Comparison of ENCODE assay signal across 7 mouse cellular contexts in genomic region chr2:170221994-170222535, GRCm38 (mm10).
DNase-seq lines count a peak whose midpoint lies in the region; ATAC-seq and TF ChIP-seq lines count a peak whose summit lies in the region.

No protein-coding gene starts in this region.

- in situ Hi-C loops in CH12.LX (cut with MboI; ENCODE audit: low pct_ligation_motif_present, low pct_unique_long_range_greater_than_20kb, low sequenced_read_pairs) = no loop called here

- no peak for TF ChIP-seq EP300 in CH12.LX (IDR thresholded peaks at IDR 0.05; ENCODE audit: low read length)
- TF ChIP-seq EP300 in liver, embryonic 14.5 days (IDR thresholded peaks at IDR 0.05; ENCODE audit: low read depth) = no peak

- H3K4me1 ChIP-seq in CH12.LX (ENCODE audit: control insufficient read depth in 1 of 2, insufficient read depth in 2 of 2) = peaks cover 11 to 30% of the 10 kb centered on the region in 2 experiments
- H3K4me1 ChIP-seq in forebrain, postnatal 0 days (ENCODE audit: insufficient read depth) = peaks cover 26% of the 10 kb centered on the region
- peaks cover 26 to 37% of the 10 kb centered on the region in 2 experiments for H3K4me1 ChIP-seq in liver, embryonic 14.5 days (replicated peaks; ENCODE audit: control insufficient read depth in 2 of 2, insufficient read depth in 2 of 2, low read length in 1 of 2)

- intact Hi-C loops in gastrocnemius, postnatal 14 days (cut with DNase I; ENCODE audit: low total_unique reads) = loop anchor here (10.0 kb wide), 1 partner anchor 93 kb away; no protein-coding TSS in a partner anchor

- TF ChIP-seq POLR2A in CH12.LX (IDR thresholded peaks at IDR 0.05; ENCODE audit: low read depth, low read length) = no peak

- no peak for TF ChIP-seq CTCF in CH12.LX (conservative IDR thresholded peaks at IDR 0.05 in 1 of 2, IDR thresholded peaks at IDR 0.05 in 1 of 2; ENCODE audit: low read depth in 2 of 2, low read length in 2 of 2)
- TF ChIP-seq CTCF in forebrain, postnatal 0 days (IDR thresholded peaks at IDR 0.05; ENCODE audit: low read depth) = no peak
- no peak for TF ChIP-seq CTCF in liver, embryonic 14.5 days (IDR thresholded peaks at IDR 0.05; ENCODE audit: low read depth)

- H3K27me3 ChIP-seq in CH12.LX (replicated peaks) = no peaks in the 10 kb centered on the region
- H3K27me3 ChIP-seq in forebrain, postnatal 0 days (ENCODE audit: insufficient read depth, low read length) = no peaks in the 10 kb centered on the region
- H3K27me3 ChIP-seq in liver, embryonic 14.5 days (ENCODE audit: control insufficient read depth, insufficient read depth, low read length) = no peaks in the 10 kb centered on the region

- 14% methylated on average over 13 of the region's 13 CpGs for WGBS in forebrain, postnatal 0 days
- 20% methylated on average over 13 of the region's 13 CpGs for WGBS in liver, embryonic 14.5 days (ENCODE audit: insufficient replicate concordance)

- peak overlapping the region; percentile 34; the same call in 1 of the 2 replicates for H3K4me2 ChIP-seq in CH12.LX (ENCODE audit: insufficient read depth, low read depth, poor library complexity, severe bottlenecking)
- no peak overlapping the region for H3K4me2 ChIP-seq in forebrain, postnatal 0 days (ENCODE audit: low read depth)
- peak overlapping the region; percentile 76 for H3K4me2 ChIP-seq in liver, embryonic 14.5 days (ENCODE audit: low read depth)

- H3K36me3 ChIP-seq in CH12.LX (replicated peaks in 1 of 2; ENCODE audit: control insufficient read depth in 1 of 2, insufficient read depth in 1 of 2, low read length in 1 of 2) = no peaks in the 10 kb centered on the region
- H3K36me3 ChIP-seq in forebrain, postnatal 0 days (ENCODE audit: insufficient read depth) = no peaks in the 10 kb centered on the region
- no peaks in the 10 kb centered on the region for H3K36me3 ChIP-seq in liver, embryonic 14.5 days (replicated peaks; ENCODE audit: control insufficient read depth, insufficient read depth, low read depth)

- H3K27ac ChIP-seq in CH12.LX (ENCODE audit: insufficient read depth, low read depth) = no peak overlapping the region
- H3K27ac ChIP-seq in forebrain, postnatal 0 days (ENCODE audit: low read depth, low read length) = 0 out of 2 replicates have a peak overlapping the region, but pooled peaks have one; percentile 10
- H3K27ac ChIP-seq in liver, embryonic 14.5 days = no peak overlapping the region

- H3K79me2 ChIP-seq in CH12.LX (replicated peaks; ENCODE audit: control insufficient read depth, extremely low read depth, insufficient read depth, poor library complexity, severe bottlenecking) = no peaks in the 10 kb centered on the region

- dilution Hi-C loops in CH12.LX (cut with MboI; ENCODE audit: extremely low pct_ligation_motif_present, extremely low pct_unique_long_range_greater_than_20kb, low sequenced_read_pairs) = no loop called here

- no peak overlapping the region for H3K4me3 ChIP-seq in CH12.LX (replicated peaks in 1 of 3; ENCODE audit: low read depth in 2 of 3, low read length in 2 of 3, poor library complexity in 1 of 3)
- H3K4me3 ChIP-seq in forebrain, postnatal 0 days (ENCODE audit: low read depth, low read length) = no peak overlapping the region
- no peak overlapping the region; a peak in 1 of 4 replicates for H3K4me3 ChIP-seq in liver, embryonic 14.5 days (ENCODE audit: insufficient read depth in 1 of 2, low read depth in 2 of 2, low read length in 2 of 2)

- ATAC-seq in forebrain, postnatal 0 days = no peak
- no peak for ATAC-seq in liver, embryonic 14.5 days (ENCODE audit: insufficient read depth)

- no peak for TF ChIP-seq RAD21 in CH12.LX (IDR thresholded peaks at IDR 0.05; ENCODE audit: low read depth, low read length)

- H3K9me3 ChIP-seq in CH12.LX (replicated peaks; ENCODE audit: low read length) = no peaks in the 10 kb centered on the region
- no peaks in the 10 kb centered on the region for H3K9me3 ChIP-seq in forebrain, postnatal 0 days (ENCODE audit: low read length)
- no peaks in the 10 kb centered on the region for H3K9me3 ChIP-seq in liver, embryonic 14.5 days (ENCODE audit: control insufficient read depth, low read length)

- peak; percentile 65 for DNase-seq in CD4-positive, CD25-positive, alpha-beta regulatory T cell, adult 2 months (ENCODE audit: low read depth, low spot score)
- DNase-seq in CH12.LX (ENCODE audit: extremely low read depth) = no peak
- DNase-seq in forebrain, postnatal 0 days = no peak
- no peak for DNase-seq in liver, embryonic 14.5 days (ENCODE audit: low read depth in 3 of 3, low spot score in 3 of 3)
- no peak for DNase-seq in cerebellum, postnatal 10 days
- no peak for DNase-seq in gastrocnemius, postnatal 14 days
- no peak for DNase-seq in layer of hippocampus, postnatal 14 days (ENCODE audit: low spot score in 2 of 2)

- H3K9ac ChIP-seq in CH12.LX (ENCODE audit: insufficient read depth, low read depth) = no peak overlapping the region
- 0 out of 2 replicates have a peak overlapping the region, but pooled peaks have one; percentile 14 for H3K9ac ChIP-seq in forebrain, postnatal 0 days
- H3K9ac ChIP-seq in liver, embryonic 14.5 days (replicated peaks) = 0 out of 2 replicates have a peak overlapping the region, but pooled peaks have one; percentile 6

TF ChIP-seq in CH12.LX, 34 proteins besides CTCF, POLR2A, EP300 and RAD21:
- TF ChIP-seq MAFK (IDR thresholded peaks at IDR 0.05; ENCODE audit: insufficient replicate concordance, low read length) = no peak
- TF ChIP-seq MEF2A (IDR thresholded peaks at IDR 0.05; ENCODE audit: borderline replicate concordance, low read depth, low read length) = no peak
- no peak for TF ChIP-seq KAT2A (IDR thresholded peaks at IDR 0.05; ENCODE audit: insufficient replicate concordance, low read length)
- no peak for TF ChIP-seq PAX5 (IDR thresholded peaks at IDR 0.05; ENCODE audit: low read length)
- no peak for TF ChIP-seq USF1 (IDR thresholded peaks at IDR 0.05; ENCODE audit: low read depth, low read length)
- no peak for TF ChIP-seq SMC3 (IDR thresholded peaks at IDR 0.05; ENCODE audit: low read depth, low read length)
- TF ChIP-seq TBP (conservative IDR thresholded peaks at IDR 0.05; ENCODE audit: low read depth, low read length) = no peak
- TF ChIP-seq USF2 (conservative IDR thresholded peaks at IDR 0.05; ENCODE audit: low read depth, low read length) = no peak
- no peak for TF ChIP-seq HCFC1 (IDR thresholded peaks at IDR 0.05; ENCODE audit: low read depth, low read length)
- no peak for TF ChIP-seq JUND (conservative IDR thresholded peaks at IDR 0.05; ENCODE audit: low read depth, low read length)
- TF ChIP-seq TCF12 (IDR thresholded peaks at IDR 0.05; ENCODE audit: low read depth, low read length) = no peak
- TF ChIP-seq MAX (IDR thresholded peaks at IDR 0.05; ENCODE audit: low read length) = no peak
- TF ChIP-seq NRF1 (IDR thresholded peaks at IDR 0.05; ENCODE audit: low read depth, low read length) = no peak
- no peak for TF ChIP-seq CHD1 (IDR thresholded peaks at IDR 0.05; ENCODE audit: low read depth, low read length)
- no peak for TF ChIP-seq CHD2 (IDR thresholded peaks at IDR 0.05; ENCODE audit: low read length)
- TF ChIP-seq ZNF384 (IDR thresholded peaks at IDR 0.05; ENCODE audit: low read depth, low read length) = no peak
- TF ChIP-seq POLR2AphosphoS2 (IDR thresholded peaks at IDR 0.05; ENCODE audit: low read depth, low read length) = no peak
- TF ChIP-seq UBTF (IDR thresholded peaks at IDR 0.05; ENCODE audit: low read depth, low read length) = no peak
- no peak for TF ChIP-seq MAZ (IDR thresholded peaks at IDR 0.05; ENCODE audit: low read depth, low read length)
